ENCODE assay signal across 8 mouse cellular contexts in genomic region chr19:5799566-5800349, GRCm38 (mm10). TPM values are rescaled to one million over a fixed set of nuclear protein-coding genes. Genes with fewer than 3 reads are reported as not detected.
DNase-seq lines count a peak whose midpoint lies in the region; ATAC-seq and TF ChIP-seq lines count a peak whose summit lies in the region.

No protein-coding gene starts in this region.

- peaks cover 8% of the 10 kb centered on the region; the same call in 1 of the 2 replicates for H3K79me2 ChIP-seq in liver, adult 2 months (ENCODE audit: control insufficient read depth, insufficient read depth, low read length)

- no peak for ATAC-seq in heart, embryonic 16.5 days (replicated peaks; ENCODE audit: extremely low read depth, insufficient read depth, low FRiP score)
- no peak for ATAC-seq in liver, postnatal 0 days
- no peak for ATAC-seq in stomach, postnatal 0 days (ENCODE audit: low FRiP score, low TSS enrichment)

- H3K4me2 ChIP-seq in heart, embryonic 16.5 days (ENCODE audit: low read depth, low read length) = peak overlapping the region; percentile 53
- H3K4me2 ChIP-seq in liver, postnatal 0 days (ENCODE audit: low read depth, low read length) = peak overlapping the region; percentile 73
- peak overlapping the region; percentile 61 for H3K4me2 ChIP-seq in stomach, postnatal 0 days (replicated peaks; ENCODE audit: low read depth)

- no peak for TF ChIP-seq POLR2A in liver, adult 2 months (IDR thresholded peaks at IDR 0.05; ENCODE audit: extremely low read depth, insufficient read depth, low read length)

- no peak overlapping the region; the same call in 1 of the 2 replicates for H3K27ac ChIP-seq in liver, adult 2 months (replicated peaks; ENCODE audit: insufficient read depth, low read depth, low read length)
- H3K27ac ChIP-seq in heart, embryonic 16.5 days (ENCODE audit: low read length) = peak overlapping the region; percentile 86
- H3K27ac ChIP-seq in liver, postnatal 0 days (ENCODE audit: low read depth) = peak overlapping the region; percentile 98
- H3K27ac ChIP-seq in stomach, postnatal 0 days (replicated peaks) = peak overlapping the region; percentile 88

- peak overlapping the region; percentile 78 for H3K9ac ChIP-seq in liver, adult 2 months (ENCODE audit: low read depth, low read length)
- H3K9ac ChIP-seq in heart, embryonic 16.5 days (ENCODE audit: low read length) = peak overlapping the region; percentile 96
- H3K9ac ChIP-seq in liver, postnatal 0 days (replicated peaks) = peak overlapping the region; percentile 95
- H3K9ac ChIP-seq in stomach, postnatal 0 days (ENCODE audit: low read length) = peak overlapping the region; percentile 88

- peak; percentile 72 for DNase-seq in liver, adult 2 months (ENCODE audit: extremely low read depth, low read depth, low spot score)
- no peak for DNase-seq in liver
- peak; percentile 42 for DNase-seq in c-Kit-negative CD71-positive TER-119-positive erythroid progenitor cells, embryonic 14.5 days (ENCODE audit: low read depth, low spot score)
- DNase-seq in liver, postnatal 0 days = peak; percentile 25
- DNase-seq in stomach, postnatal 0 days (ENCODE audit: low spot score) = peak; percentile 63
- DNase-seq in urinary bladder, adult 2 months (ENCODE audit: low spot score) = no peak
- no peak for DNase-seq in thymus, postnatal 10 days (ENCODE audit: low spot score in 2 of 2)

- H3K27me3 ChIP-seq in liver, adult 2 months (ENCODE audit: control insufficient read depth, insufficient read depth, low read length) = no peaks in the 10 kb centered on the region
- no peaks in the 10 kb centered on the region for H3K27me3 ChIP-seq in heart, embryonic 16.5 days (ENCODE audit: control insufficient read depth, insufficient read depth, low read length)
- no peaks in the 10 kb centered on the region for H3K27me3 ChIP-seq in liver, postnatal 0 days (ENCODE audit: insufficient read depth, low read length)
- no peaks in the 10 kb centered on the region for H3K27me3 ChIP-seq in stomach, postnatal 0 days (ENCODE audit: control insufficient read depth, insufficient read depth, low read length)

- peaks cover 39% of the 10 kb centered on the region for H3K36me3 ChIP-seq in liver, adult 2 months (ENCODE audit: control insufficient read depth, insufficient read depth, low read length)
- H3K36me3 ChIP-seq in heart, embryonic 16.5 days (ENCODE audit: control insufficient read depth, insufficient read depth) = peaks cover 34% of the 10 kb centered on the region
- H3K36me3 ChIP-seq in liver, postnatal 0 days (replicated peaks; ENCODE audit: insufficient read depth, low read length) = peaks cover 61% of the 10 kb centered on the region
- H3K36me3 ChIP-seq in stomach, postnatal 0 days (ENCODE audit: control insufficient read depth, insufficient read depth, low read length) = peaks cover 11% of the 10 kb centered on the region; the same call in 1 of the 2 replicates

- TF ChIP-seq CTCF in liver, adult 2 months (IDR thresholded peaks at IDR 0.05; ENCODE audit: low read depth, low read length) = no peak
- no peak for TF ChIP-seq CTCF in liver, postnatal 0 days (IDR thresholded peaks at IDR 0.05; ENCODE audit: low read depth)
- no peak for TF ChIP-seq CTCF in stomach, postnatal 0 days (IDR thresholded peaks at IDR 0.05; ENCODE audit: low read depth)

- no peak for TF ChIP-seq EP300 in liver, postnatal 0 days (IDR thresholded peaks at IDR 0.05; ENCODE audit: low read depth)
- TF ChIP-seq EP300 in stomach, postnatal 0 days (optimal IDR thresholded peaks at IDR 0.05) = no peak

- no peaks in the 10 kb centered on the region for H3K9me3 ChIP-seq in heart, embryonic 16.5 days (replicated peaks; ENCODE audit: control insufficient read depth, low read length)
- no peaks in the 10 kb centered on the region for H3K9me3 ChIP-seq in liver, postnatal 0 days (ENCODE audit: low read length)
- H3K9me3 ChIP-seq in stomach, postnatal 0 days (ENCODE audit: control insufficient read depth, low read length) = no peaks in the 10 kb centered on the region

- under 1% methylated on average over 10 of the region's 10 CpGs for WGBS in liver, adult 2 months
- 0% methylated on average over 10 of the region's 10 CpGs for WGBS in heart, embryonic 16.5 days
- 2% methylated on average over 10 of the region's 10 CpGs for WGBS in liver, postnatal 0 days (ENCODE audit: insufficient replicate concordance)
- 0% methylated on average over 10 of the region's 10 CpGs for WGBS in stomach, postnatal 0 days

- peaks cover 12% of the 10 kb centered on the region; the same call in 1 of the 2 replicates for H3K4me1 ChIP-seq in liver, adult 2 months (ENCODE audit: control insufficient read depth, insufficient read depth, low read length)
- peaks cover 27% of the 10 kb centered on the region for H3K4me1 ChIP-seq in heart, embryonic 16.5 days (ENCODE audit: control insufficient read depth, insufficient read depth, low read length)
- peaks cover 24% of the 10 kb centered on the region for H3K4me1 ChIP-seq in liver, postnatal 0 days (ENCODE audit: insufficient read depth)
- 0 out of 2 replicates have a peak, but pooled peaks cover 2% of the 10 kb centered on the region for H3K4me1 ChIP-seq in stomach, postnatal 0 days (replicated peaks; ENCODE audit: control insufficient read depth, insufficient read depth)

- H3K4me3 ChIP-seq in liver, adult 2 months (ENCODE audit: insufficient read depth, low read depth, low read length) = peak overlapping the region; percentile 90
- H3K4me3 ChIP-seq in heart, embryonic 16.5 days (ENCODE audit: low read length) = peak overlapping the region; percentile 72
- H3K4me3 ChIP-seq in liver, postnatal 0 days (ENCODE audit: low read depth, low read length) = peak overlapping the region; percentile 84
- peak overlapping the region; percentile 69 for H3K4me3 ChIP-seq in stomach, postnatal 0 days (ENCODE audit: low read depth, low read length)

RNA-seq across cellular contexts. Expression of gene Scyl1, which starts 28.5 kb away (rescaled TPM):
- 28.9 and 35.9 TPM in 2 replicates for total RNA-seq in liver, adult 2 months (2014; rRNA removed)
- polyA plus RNA-seq in liver, adult 2 months (2012; rRNA removed) = 40.9 and 46.6 TPM in 2 replicates
- 62.1 and 66.6 TPM in 2 replicates for polyA plus RNA-seq in heart, embryonic 16.5 days (2015; fragmentation: Nextera tagmentation; extraction: Ambion mirVana)
- polyA plus RNA-seq in liver, postnatal 0 days (2015; fragmentation: Nextera tagmentation; extraction: Ambion mirVana) = 16.9 and 17.0 TPM in 2 replicates
- 38.1 and 40.9 TPM in 2 replicates for polyA plus RNA-seq in stomach, postnatal 0 days (2015; fragmentation: Nextera tagmentation; extraction: Ambion mirVana)
- polyA plus RNA-seq in urinary bladder, adult 2 months (2012; rRNA removed) = 104 and 123 TPM in 2 replicates

RNA-seq across cellular contexts. Expression of gene Ltbp3, which starts 59.1 kb away (rescaled TPM):
- total RNA-seq in liver, adult 2 months (2014; rRNA removed) = 1.2 and 2.1 TPM in 2 replicates
- 3.4 and 3.6 TPM in 2 replicates for polyA plus RNA-seq in liver, adult 2 months (2012; rRNA removed)
- 27.3 and 31.5 TPM in 2 replicates for polyA plus RNA-seq in heart, embryonic 16.5 days (2015; fragmentation: Nextera tagmentation; extraction: Ambion mirVana)
- 1.3 and 1.4 TPM in 2 replicates for polyA plus RNA-seq in liver, postnatal 0 days (2015; fragmentation: Nextera tagmentation; extraction: Ambion mirVana)
- polyA plus RNA-seq in stomach, postnatal 0 days (2015; fragmentation: Nextera tagmentation; extraction: Ambion mirVana) = 15.7 and 26.9 TPM in 2 replicates
- polyA plus RNA-seq in urinary bladder, adult 2 months (2012; rRNA removed) = 132 and 164 TPM in 2 replicates

Comparison
In these comparisons a context has a peak if more than half of its experiments do, and no peak if none do; other contexts are left out.
1. DNase-seq: peak in liver, adult 2 months (single experiment), c-Kit-negative CD71-positive TER-119-positive erythroid progenitor cells, embryonic 14.5 days (single experiment), liver, postnatal 0 days (single experiment) and stomach, postnatal 0 days (single experiment); none in liver (single experiment), urinary bladder, adult 2 months (single experiment) and thymus, postnatal 10 days (0 of 2).
2. Peak in every context shown above with its lines, with median percentiles within 50 percentile points of each other: H3K4me3 ChIP-seq, H3K9ac ChIP-seq and H3K4me2 ChIP-seq.